Mouse (Mus musculus) monocyte, adult 2 months (primary cell): ENCODE data around the gene Zfp456.
"Not testable (repeated sequence)": the region's sequence is repeated elsewhere in the genome, so short reads cannot be mapped to it uniquely, and the experiment has no call there.

Source experiments
- DNase-seq, 2 experiments: peaks; one replicate each; pipeline ENCODE4 v3.0.0; 2022; ENCODE audit warnings: low spot score in 2 of 2, low read depth in 1 of 2

Zfp456 gene

GRCm38 (mm10) chr13:67375050-67375911, at the start of gene Zfp456, which contains the start of gene Gm28041:
TSS of gene Zfp456 (minus strand) at chr13:67375810.
TSS of gene Gm28041 (minus strand) at chr13:67375733.
- peak; percentile 50 to 73 for DNase-seq

- DNase-seq = not testable (repeated sequence)
These were observed 46.9 kb upstream of the Zfp456 start for GRCm38 (mm10) chr13:67422532-67422931.

- DNase-seq = no peak
These were observed 45.7 kb upstream of the Zfp456 start, which contains the start of gene Zfp459 for GRCm38 (mm10) chr13:67421207-67421857. TSS of gene Zfp459 (minus strand) at chr13:67421418.

GRCm38 (mm10) chr13:67420558-67421206, 45.1 kb upstream of the Zfp456 start:
- DNase-seq = no peak

- DNase-seq = no peak
These were observed 41.2 kb upstream of the Zfp456 start for GRCm38 (mm10) chr13:67416811-67417210.

- no peak for DNase-seq
These were observed 40.1 kb upstream of the Zfp456 start for GRCm38 (mm10) chr13:67415759-67416158.

- not testable (repeated sequence) for DNase-seq
These were observed 38.0 kb upstream of the Zfp456 start for GRCm38 (mm10) chr13:67413634-67414033.

- peak in 1 of 2 experiments; percentile 54 for DNase-seq
These were observed 23.7 kb upstream of the Zfp456 start, which contains the start of gene Zfp429 for GRCm38 (mm10) chr13:67399183-67399903. TSS of gene Zfp429 (minus strand) at chr13:67399819.

GRCm38 (mm10) chr13:67376255-67376654, 645 bp upstream of the Zfp456 start:
- not testable (repeated sequence) for DNase-seq

GRCm38 (mm10) chr13:67360131-67360744, 15.4 kb downstream of the Zfp456 start, which contains the start of the genes Gm28044 and Zfp953:
TSS of gene Gm28044 (minus strand) at chr13:67360536.
TSS of gene Zfp953 (minus strand) at chr13:67360605.
- DNase-seq = peak; percentile 70 to 85

- DNase-seq = no peak
These were observed 23.8 kb downstream of the Zfp456 start for GRCm38 (mm10) chr13:67351854-67352253.

- DNase-seq = no peak
These were observed 32.2 kb downstream of the Zfp456 start for GRCm38 (mm10) chr13:67343422-67343821.

- no peak for DNase-seq
These were observed 42.7 kb downstream of the Zfp456 start for GRCm38 (mm10) chr13:67332877-67333276.

GRCm38 (mm10) chr13:67332019-67332724, 43.4 kb downstream of the Zfp456 start, which contains the start of gene Zfp595:
TSS of gene Zfp595 (minus strand) at chr13:67332570.
- peak; percentile 57 to 78 for DNase-seq
